Mouse (Mus musculus) midbrain, embryonic 14.5 days (tissue): ENCODE data around the gene Pdzrn3. TPM values are rescaled to one million over a fixed set of nuclear protein-coding genes. Genes with fewer than 3 reads are reported as not detected.

Experiments
- ATAC-seq: fragments of 200-750 bp; cut with Nextera tagmentation; 2 replicates; pipeline ENCODE4 v1.8.0; 2017; ENCODE audit warnings: moderate number of reproducible peaks, moderate library complexity; ENCODE audit not compliant: low FRiP score, low TSS enrichment
- DNase-seq: peaks from one replicate; pipeline ENCODE4 v3.0.0-alpha.2; 2015
- H3K27ac ChIP-seq: fragments of 300-500 bp; sonication (generic); replicated peaks from 2 replicates; pipeline ENCODE4 v1.5.1; 2014; ENCODE audit warnings: mild to moderate bottlenecking, low read depth, low read length, moderate library complexity
- H3K27me3 ChIP-seq: fragments of 300-500 bp; sonication (generic); 2 replicates; pipeline ENCODE4 v1.6.1; 2014; ENCODE audit warnings: low read length, control low read depth, mixed read lengths; ENCODE audit not compliant: control insufficient read depth, insufficient read depth
- H3K36me3 ChIP-seq: fragments of 300-500 bp; sonication (generic); 2 replicates; pipeline ENCODE4 v1.6.1; 2014; ENCODE audit warnings: low read length, control low read depth; ENCODE audit not compliant: control insufficient read depth, insufficient read depth
- H3K4me1 ChIP-seq: fragments of 300-500 bp; sonication (generic); 2 replicates; pipeline ENCODE4 v1.6.1; 2014; ENCODE audit warnings: mild to moderate bottlenecking, antibody characterized with exemption, low read length, control low read depth; ENCODE audit not compliant: control insufficient read depth, insufficient read depth
- H3K4me2 ChIP-seq: fragments of 300-500 bp; sonication (generic); 2 replicates; pipeline ENCODE4 v1.6.1; 2014; ENCODE audit warnings: mild to moderate bottlenecking, low read length, moderate library complexity
- H3K4me3 ChIP-seq: fragments of 300-500 bp; sonication (generic); replicated peaks from 2 replicates; pipeline ENCODE4 v1.5.1; 2014; ENCODE audit warnings: low read depth, low read length
- H3K9ac ChIP-seq: fragments of 300-500 bp; sonication (generic); replicated peaks from 2 replicates; pipeline ENCODE4 v1.6.1; 2014; ENCODE audit warnings: mild to moderate bottlenecking, low read length, moderate library complexity
- H3K9me3 ChIP-seq: fragments of 300-500 bp; sonication (generic); 2 replicates; pipeline ENCODE4 v1.6.1; 2016; ENCODE audit warnings: low read length, control low read depth, mixed read lengths; ENCODE audit not compliant: control insufficient read depth
- WGBS: fragments of 180-500 bp; shearing (Covaris S2); extraction: QIAGEN DNeasy Blood & Tissue Kit; methylation state at CpG from one replicate; pipeline ENCODE4 v1.1.7; 2014; 5-methylcytosine and 5-hydroxymethylcytosine counted together
- polyA plus RNA-seq: library from polyadenylated mRNA; unstranded; fragments of >200 nt; fragmentation: Nextera tagmentation; extraction: Ambion mirVana; gene quantifications from 2 replicates; pipeline ENCODE4 v1.2.1, GENCODE M21; 2014

The Pdzrn3 gene
- polyA plus RNA-seq, 1 experiment from 2014 or later, result 20.6 TPM

DNA sequence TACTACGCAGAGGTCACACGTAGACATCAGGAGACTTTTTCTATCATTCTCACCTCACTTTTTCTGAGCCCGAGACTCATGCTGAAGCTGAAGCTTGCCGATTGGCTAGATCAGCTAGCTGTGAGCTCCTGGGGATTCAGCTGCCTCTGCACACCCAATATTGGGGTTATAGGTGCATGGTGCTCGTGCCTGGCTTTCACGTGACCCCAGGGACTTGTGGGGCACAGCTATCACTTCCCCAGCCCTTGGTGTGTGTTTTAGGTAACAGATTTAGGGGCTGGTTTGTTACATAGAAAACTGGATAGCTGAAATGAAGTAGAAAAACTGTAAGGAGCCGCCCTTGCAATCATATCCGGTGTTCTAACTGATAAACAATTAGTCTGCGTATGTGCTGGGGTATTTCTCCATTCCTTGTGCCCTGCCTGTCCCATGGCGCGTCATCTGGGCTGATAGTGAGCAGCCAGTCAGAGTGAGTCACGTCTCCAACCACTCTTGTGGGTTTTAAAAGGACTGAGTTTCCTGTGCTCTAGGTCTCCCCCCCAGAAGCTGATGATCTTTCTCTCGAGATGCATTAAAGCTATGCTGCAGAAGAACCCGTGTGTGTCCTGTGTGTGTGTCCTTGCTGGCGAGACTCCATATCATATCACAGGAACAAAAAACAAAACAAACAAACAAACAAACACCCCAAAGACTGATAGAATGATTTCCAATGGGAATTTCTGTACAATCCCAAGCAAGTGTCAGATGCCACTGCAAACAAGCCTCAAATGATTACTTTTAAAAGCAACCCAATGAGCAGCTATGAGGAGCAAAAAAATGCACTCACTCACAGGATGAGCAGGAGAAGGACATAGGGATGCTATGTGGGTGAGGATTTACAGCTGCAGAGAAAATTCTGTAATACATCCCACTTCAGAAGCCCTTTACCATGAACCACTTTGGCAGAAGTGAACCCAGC, 79.9 kb downstream of the Pdzrn3 start:
- H3K27me3 ChIP-seq, result no peaks in the 10 kb centered on the region
- DNase-seq (no peak), ATAC-seq (no peak)
- H3K9ac ChIP-seq, result no peak overlapping the region
- no peak overlapping the region for H3K4me2 ChIP-seq
- H3K36me3 ChIP-seq, result no peaks in the 10 kb centered on the region
- H3K4me3 ChIP-seq, result no peak overlapping the region
- 94% methylated on average over 15 of the region's 15 CpGs for WGBS
- no peaks in the 10 kb centered on the region for H3K4me1 ChIP-seq
- no peak overlapping the region for H3K27ac ChIP-seq
- H3K9me3 ChIP-seq, result no peaks in the 10 kb centered on the region

DNA sequence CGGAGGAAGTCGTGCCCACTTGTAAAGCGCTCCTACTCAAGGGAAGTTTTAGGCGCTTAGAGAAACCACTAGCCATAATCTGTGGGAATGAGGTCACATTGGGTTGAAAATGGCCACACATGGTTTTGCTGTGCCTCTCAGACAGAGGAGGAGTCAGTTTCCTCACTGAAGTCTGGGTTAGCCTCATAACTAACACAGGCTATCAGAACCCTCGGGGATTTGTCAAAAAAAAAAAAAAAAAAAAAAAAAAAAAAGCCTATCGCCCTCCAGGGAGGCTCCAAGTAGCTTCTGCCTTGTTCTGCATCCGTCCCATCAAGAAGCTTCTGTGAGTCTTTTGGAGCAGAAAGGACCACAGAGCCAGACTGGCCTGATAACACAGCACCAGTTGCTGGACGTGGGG, 80.7 kb downstream of the Pdzrn3 start:
- H3K9ac ChIP-seq, result no peak overlapping the region
- no peak overlapping the region for H3K27ac ChIP-seq
- WGBS, result 88% methylated on average over 8 of the region's 8 CpGs
- H3K27me3 ChIP-seq, result no peaks in the 10 kb centered on the region
- H3K36me3 ChIP-seq, result no peaks in the 10 kb centered on the region
- DNase-seq, result no peak
- H3K4me3 ChIP-seq, result no peak overlapping the region
- no peak overlapping the region for H3K4me2 ChIP-seq
- H3K4me1 ChIP-seq, result no peaks in the 10 kb centered on the region
- ATAC-seq, result no peak
- H3K9me3 ChIP-seq, result no peaks in the 10 kb centered on the region

DNA sequence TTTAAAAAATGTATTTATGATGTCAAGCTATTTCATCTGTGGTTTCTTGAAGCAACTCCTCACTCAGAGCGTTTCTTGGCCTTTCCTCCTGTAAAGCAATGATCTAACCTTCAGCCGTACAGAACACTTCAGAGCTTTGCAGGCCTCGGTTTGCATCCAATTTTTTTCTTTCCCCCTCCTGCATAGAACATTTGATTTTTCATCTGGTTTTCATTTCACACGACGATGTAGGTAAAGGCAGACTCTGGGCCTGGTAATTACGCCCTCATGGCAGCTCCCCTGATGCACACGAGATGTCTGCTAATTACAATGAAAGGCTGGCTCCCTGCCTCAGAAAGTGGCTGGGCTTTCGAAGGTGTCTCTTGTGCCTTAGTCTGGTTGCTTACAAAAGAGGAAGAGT, 81.4 kb downstream of the Pdzrn3 start:
- ATAC-seq (no peak), DNase-seq (no peak)
- Histone ChIP-seq H3K36me3 (no peaks in the 10 kb centered on the region), H3K9me3 (no peaks in the 10 kb centered on the region), H3K4me3 (no peak overlapping the region), H3K9ac (no peak overlapping the region), H3K27ac (no peak overlapping the region), H3K4me1 (no peaks in the 10 kb centered on the region), H3K4me2 (no peak overlapping the region), H3K27me3 (no peaks in the 10 kb centered on the region)
- 73% methylated on average over 8 of the region's 8 CpGs for WGBS

DNA sequence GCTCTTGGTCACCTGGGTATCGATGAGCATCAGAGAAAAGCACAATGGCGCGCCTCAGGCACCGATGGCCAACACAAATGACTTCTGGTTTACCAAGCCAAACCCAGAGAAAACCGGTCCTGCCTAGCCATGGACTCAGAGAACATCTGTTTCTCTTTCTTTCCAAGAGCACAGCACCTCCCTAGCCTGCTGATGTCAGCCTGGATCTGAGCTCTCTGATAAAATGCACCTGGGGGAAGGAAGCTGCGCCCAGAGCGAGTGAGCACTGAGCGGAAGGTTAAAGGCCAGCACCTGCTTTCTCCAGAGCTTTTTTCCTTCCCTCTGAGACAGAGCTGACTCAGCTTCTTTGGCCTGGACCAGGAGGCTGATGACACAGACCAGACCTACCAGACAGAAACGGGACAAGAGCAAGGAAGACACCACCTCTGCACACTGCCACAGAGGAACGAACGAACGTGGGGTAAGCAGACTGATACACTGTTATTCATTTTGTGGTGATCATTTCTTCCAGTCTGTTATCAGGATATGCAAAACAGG, 84.6 kb downstream of the Pdzrn3 start:
- H3K36me3 ChIP-seq, result no peaks in the 10 kb centered on the region
- no peaks in the 10 kb centered on the region for H3K9me3 ChIP-seq
- no peak overlapping the region for H3K27ac ChIP-seq
- no peak overlapping the region for H3K9ac ChIP-seq
- no peaks in the 10 kb centered on the region for H3K4me1 ChIP-seq
- H3K4me2 ChIP-seq, result no peak overlapping the region
- DNase-seq (no peak), ATAC-seq (no peak)
- WGBS, result 93% methylated on average over 12 of the region's 12 CpGs
- no peak overlapping the region for H3K4me3 ChIP-seq
- H3K27me3 ChIP-seq, result no peaks in the 10 kb centered on the region

DNA sequence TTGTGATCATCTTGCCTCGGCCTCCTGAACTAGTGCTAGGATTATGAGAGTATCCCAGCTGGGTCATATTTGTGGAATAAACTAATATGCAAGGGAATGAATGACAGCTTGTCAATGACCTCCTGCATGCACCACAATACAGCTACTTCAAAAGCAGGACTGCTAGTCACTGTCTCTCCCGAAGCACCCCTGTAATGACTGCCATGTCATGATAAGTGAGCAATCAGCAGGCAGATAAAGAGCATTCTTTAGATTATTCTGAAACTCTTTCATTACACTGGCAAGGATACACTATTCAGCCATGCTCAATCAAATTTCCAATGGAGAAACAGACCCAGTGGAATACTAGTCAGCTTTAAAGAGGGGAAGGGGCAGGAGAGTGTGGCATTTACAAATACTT, 85.8 kb downstream of the Pdzrn3 start:
- Histone ChIP-seq H3K4me1 (no peaks in the 10 kb centered on the region), H3K27me3 (no peaks in the 10 kb centered on the region), H3K4me3 (no peak overlapping the region), H3K27ac (no peak overlapping the region), H3K9me3 (no peaks in the 10 kb centered on the region), H3K4me2 (no peak overlapping the region), H3K36me3 (no peaks in the 10 kb centered on the region), H3K9ac (no peak overlapping the region)
- 56% methylated on average over 2 of the region's 2 CpGs for WGBS
- no peak for ATAC-seq
- no peak for DNase-seq

DNA sequence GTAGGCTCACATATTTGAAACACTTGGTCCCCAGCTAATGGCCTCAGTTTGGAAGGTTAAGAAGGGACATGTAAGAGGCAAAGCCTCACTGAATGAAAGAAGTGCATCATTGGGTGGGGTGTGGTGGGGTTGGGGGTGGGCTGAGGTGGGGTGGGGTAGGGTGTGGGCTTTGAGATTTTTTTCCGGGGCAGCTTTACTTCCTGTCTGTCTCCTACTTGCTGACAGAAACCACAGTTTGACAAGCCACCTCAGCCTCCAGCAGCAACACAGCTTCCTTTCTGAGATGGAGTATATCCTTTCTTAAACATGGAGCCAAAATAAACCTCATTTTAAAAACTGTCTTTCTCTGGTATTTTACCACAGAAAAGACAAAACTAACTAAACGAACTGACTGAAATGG, 87.5 kb downstream of the Pdzrn3 start:
- WGBS, result 66% methylated on average over 2 of the region's 2 CpGs
- Histone ChIP-seq H3K9ac (no peak overlapping the region), H3K27me3 (no peaks in the 10 kb centered on the region), H3K36me3 (no peaks in the 10 kb centered on the region), H3K4me2 (no peak overlapping the region), H3K4me3 (no peak overlapping the region), H3K27ac (no peak overlapping the region), H3K9me3 (no peaks in the 10 kb centered on the region), H3K4me1 (no peaks in the 10 kb centered on the region)
- ATAC-seq (no peak), DNase-seq (no peak)

DNA sequence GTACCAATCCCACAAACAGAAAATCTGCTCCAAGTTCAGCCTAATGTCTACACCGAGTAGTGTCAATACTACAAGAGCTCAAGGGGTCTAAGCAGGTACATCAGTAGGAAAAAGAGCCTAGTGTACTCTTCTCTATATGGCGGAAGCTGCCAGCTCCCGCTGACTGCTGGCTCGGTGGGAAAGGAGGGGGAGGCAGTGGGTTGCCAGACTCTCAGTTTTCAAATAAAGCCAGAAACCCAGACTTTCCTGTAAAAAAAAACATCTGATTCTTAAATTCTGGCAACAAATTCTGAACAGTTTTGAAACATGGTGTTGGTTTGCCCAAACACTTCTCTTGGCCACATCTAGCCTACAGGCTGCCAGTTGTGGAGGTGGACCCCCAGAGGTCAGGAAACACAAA, 88.3 kb downstream of the Pdzrn3 start:
- Histone ChIP-seq H3K9ac (no peak overlapping the region), H3K4me2 (no peak overlapping the region), H3K9me3 (no peaks in the 10 kb centered on the region), H3K4me1 (no peaks in the 10 kb centered on the region), H3K36me3 (no peaks in the 10 kb centered on the region), H3K27ac (no peak overlapping the region), H3K4me3 (no peak overlapping the region), H3K27me3 (no peaks in the 10 kb centered on the region)
- DNase-seq (no peak), ATAC-seq (no peak)
- 82% methylated on average over 4 of the region's 4 CpGs for WGBS

DNA sequence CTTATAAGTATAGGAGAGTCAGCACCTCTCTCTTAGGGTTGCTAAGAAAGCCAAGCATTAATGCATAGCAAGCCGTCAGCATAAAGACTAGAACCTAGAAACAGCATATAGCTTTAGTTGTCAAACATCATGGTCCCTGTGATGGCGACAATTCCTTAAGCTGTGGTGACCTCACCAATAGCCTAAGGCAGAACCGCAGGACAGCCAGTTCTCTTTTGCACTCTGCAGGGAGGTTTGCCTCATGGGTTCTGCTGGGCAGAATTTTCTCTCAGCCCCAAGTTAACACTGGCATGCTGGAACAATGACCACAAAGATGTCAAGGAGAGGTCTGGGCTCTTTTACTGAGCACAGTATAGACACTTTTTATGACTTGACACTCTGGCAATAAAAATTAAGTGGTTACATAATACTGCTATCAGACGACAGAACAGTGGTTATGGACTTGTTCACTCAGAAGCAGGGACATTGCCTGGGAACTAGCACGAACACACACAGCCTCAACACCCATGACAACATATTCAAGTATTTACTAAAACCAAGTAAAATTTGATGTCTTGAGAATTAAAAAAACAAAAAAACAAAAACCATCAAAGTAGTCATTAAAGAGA, 90.0 kb downstream of the Pdzrn3 start:
- Histone ChIP-seq H3K27me3 (no peaks in the 10 kb centered on the region), H3K4me3 (no peak overlapping the region), H3K36me3 (no peaks in the 10 kb centered on the region), H3K9me3 (no peaks in the 10 kb centered on the region), H3K4me2 (no peak overlapping the region), H3K4me1 (no peaks in the 10 kb centered on the region), H3K27ac (no peak overlapping the region), H3K9ac (no peak overlapping the region)
- 89% methylated on average over 5 of the region's 5 CpGs for WGBS
- no peak for DNase-seq
- ATAC-seq, result no peak
